Mouse (Mus musculus) brain, embryonic 14.5 days (tissue): ENCODE measurements at regions not wholly inside any gene's neighbourhood (a gene's known extent, or its start where the extent isn't known, plus 50 kb on each side); places are given as distances from the start of the nearest gene placed in this dataset.

Experiments used
- CTCF ChIP-seq: fragments of 200-500 bp; IDR thresholded peaks from 2 replicates; pipeline ENCODE4 v1.5.1; 2012; ENCODE audit warnings: inconsistent platforms, mild to moderate bottlenecking, moderate library complexity, borderline replicate concordance; ENCODE audit not compliant: insufficient read depth, insufficient read length; ENCODE audit errors: extremely low read depth
- POLR2A ChIP-seq: fragments of 200-500 bp; IDR thresholded peaks from 2 replicates; pipeline ENCODE4 v1.6.1; 2012; ENCODE audit warnings: mild to moderate bottlenecking, inconsistent platforms, borderline replicate concordance; ENCODE audit not compliant: poor library complexity, insufficient read depth, insufficient read length, severe bottlenecking; ENCODE audit errors: extremely low read depth

GRCm38 (mm10) chr9:68254218-68254617, 399.4 kb upstream of the Rora start:
- no peak for TF ChIP-seq POLR2A
- peak; percentile 42; the same call in 1 of the 2 replicates for TF ChIP-seq CTCF
